Mouse (Mus musculus) kidney, embryonic 14.5 days (tissue): ENCODE data around the gene Ap2m1. TPM values are rescaled to one million over a fixed set of nuclear protein-coding genes. Genes with fewer than 3 reads are reported as not detected.

Experiments used
- ATAC-seq: fragments of 200-750 bp; cut with Nextera tagmentation; 2 replicates; pipeline ENCODE4 v1.8.0; 2017; ENCODE audit warnings: moderate number of reproducible peaks, mild to moderate bottlenecking, moderate TSS enrichment, moderate library complexity; ENCODE audit not compliant: low FRiP score, low TSS enrichment
- H3K27ac ChIP-seq: fragments of 300-500 bp; sonication (generic); 2 replicates; pipeline ENCODE4 v1.5.1; 2014; ENCODE audit warnings: low read depth, mild to moderate bottlenecking, low read length, moderate library complexity, mixed read lengths
- H3K27me3 ChIP-seq: fragments of 300-500 bp; sonication (generic); 2 replicates; pipeline ENCODE4 v1.6.1; 2014; ENCODE audit warnings: mild to moderate bottlenecking, low read length; ENCODE audit not compliant: control insufficient read depth, insufficient read depth
- H3K36me3 ChIP-seq: fragments of 300-500 bp; sonication (generic); 2 replicates; pipeline ENCODE4 v1.6.1; 2014; ENCODE audit warnings: low read length, mixed read lengths; ENCODE audit not compliant: control insufficient read depth, insufficient read depth
- H3K4me1 ChIP-seq: fragments of 300-500 bp; sonication (generic); 2 replicates; pipeline ENCODE4 v1.6.1; 2014; ENCODE audit warnings: low read length, mixed read lengths; ENCODE audit not compliant: control insufficient read depth, insufficient read depth
- H3K4me2 ChIP-seq: fragments of 300-500 bp; sonication (generic); replicated peaks from 2 replicates; pipeline ENCODE4 v1.6.1; 2014; ENCODE audit warnings: low read depth, mild to moderate bottlenecking, low read length
- H3K4me3 ChIP-seq: fragments of 300-500 bp; sonication (generic); 2 replicates; pipeline ENCODE4 v1.5.1; 2014; ENCODE audit warnings: mild to moderate bottlenecking, low read length
- H3K9ac ChIP-seq: fragments of 300-500 bp; sonication (generic); 2 replicates; pipeline ENCODE4 v1.6.1; 2014; ENCODE audit warnings: low read depth, mild to moderate bottlenecking, low read length, moderate library complexity
- H3K9me3 ChIP-seq: fragments of 300-500 bp; sonication (generic); 2 replicates; pipeline ENCODE4 v1.6.1; 2016; ENCODE audit warnings: low read length; ENCODE audit not compliant: control insufficient read depth
- WGBS: fragments of 180-500 bp; shearing (Covaris S2); extraction: QIAGEN DNeasy Blood & Tissue Kit; methylation state at CpG from one replicate; pipeline ENCODE4 v1.1.7; 2014; 5-methylcytosine and 5-hydroxymethylcytosine counted together
- polyA plus RNA-seq: library from polyadenylated mRNA; unstranded; fragments of >200 nt; fragmentation: Nextera tagmentation; extraction: Ambion mirVana; gene quantifications from 2 replicates; pipeline ENCODE4 v1.2.1, GENCODE M21; 2014

The Ap2m1 gene
- polyA plus RNA-seq, 1 experiment from 2014 or later = 607 TPM

DNA sequence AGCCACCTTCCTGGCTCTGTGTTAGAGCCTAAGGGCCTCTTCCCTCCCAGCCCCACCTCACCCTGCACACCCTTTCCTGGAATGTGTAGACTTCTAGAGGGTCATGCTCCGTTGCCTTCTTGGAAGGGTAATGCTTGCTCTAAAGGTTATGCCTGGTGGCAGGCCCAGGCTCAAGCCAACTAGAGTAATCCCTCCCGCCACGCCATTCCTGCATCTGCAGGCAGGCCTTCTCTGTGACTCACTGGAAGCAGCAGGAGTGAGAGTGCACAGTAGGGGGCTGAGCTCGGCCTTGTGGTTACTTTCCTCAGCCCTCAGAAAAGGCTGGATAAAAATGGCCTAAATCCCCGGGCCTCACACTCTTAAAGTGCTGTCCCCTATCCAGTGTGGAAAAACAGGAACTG lies 1.8 kb downstream of the Ap2m1 start:
- Histone ChIP-seq H3K4me2 (peak overlapping the region; percentile 76), H3K9me3 (no peaks in the 10 kb centered on the region), H3K4me1 (peaks cover 22% of the 10 kb centered on the region), H3K36me3 (peaks cover 56% of the 10 kb centered on the region), H3K9ac (peak overlapping the region; percentile 52), H3K27me3 (no peaks in the 10 kb centered on the region), H3K27ac (peak overlapping the region; percentile 34), H3K4me3 (peak overlapping the region; percentile 78)
- 27% methylated on average over 5 of the region's 5 CpGs for WGBS
- ATAC-seq = 0 out of 2 replicates have a peak, but pooled peaks have one; percentile 13

- peaks cover 22% of the 10 kb centered on the region for H3K4me1 ChIP-seq
- 52% methylated on average over 6 of the region's 6 CpGs for WGBS
- H3K9me3 ChIP-seq = no peaks in the 10 kb centered on the region
- H3K27ac ChIP-seq = no peak overlapping the region
- H3K4me2 ChIP-seq = peak overlapping the region; percentile 76
- peaks cover 60% of the 10 kb centered on the region for H3K36me3 ChIP-seq
- ATAC-seq = no peak
- H3K9ac ChIP-seq = peak overlapping the region; percentile 52; the same call in 1 of the 2 replicates
- peak overlapping the region; percentile 78; the same call in 1 of the 2 replicates for H3K4me3 ChIP-seq
- H3K27me3 ChIP-seq = no peaks in the 10 kb centered on the region
Measured at GRCm38 (mm10) chr16:20537601-20538320, 2.5 kb downstream of the Ap2m1 start.

- Histone ChIP-seq H3K4me1 (peaks cover 22% of the 10 kb centered on the region), H3K9me3 (no peaks in the 10 kb centered on the region), H3K4me3 (no peak overlapping the region), H3K27me3 (no peaks in the 10 kb centered on the region), H3K27ac (no peak overlapping the region), H3K9ac (no peak overlapping the region), H3K4me2 (no peak overlapping the region), H3K36me3 (peaks cover 65% of the 10 kb centered on the region)
- no peak for ATAC-seq
- 82% methylated on average over 3 of the region's 3 CpGs for WGBS
Measured at GRCm38 (mm10) chr16:20539649-20540048, 4.4 kb downstream of the Ap2m1 start.

DNA sequence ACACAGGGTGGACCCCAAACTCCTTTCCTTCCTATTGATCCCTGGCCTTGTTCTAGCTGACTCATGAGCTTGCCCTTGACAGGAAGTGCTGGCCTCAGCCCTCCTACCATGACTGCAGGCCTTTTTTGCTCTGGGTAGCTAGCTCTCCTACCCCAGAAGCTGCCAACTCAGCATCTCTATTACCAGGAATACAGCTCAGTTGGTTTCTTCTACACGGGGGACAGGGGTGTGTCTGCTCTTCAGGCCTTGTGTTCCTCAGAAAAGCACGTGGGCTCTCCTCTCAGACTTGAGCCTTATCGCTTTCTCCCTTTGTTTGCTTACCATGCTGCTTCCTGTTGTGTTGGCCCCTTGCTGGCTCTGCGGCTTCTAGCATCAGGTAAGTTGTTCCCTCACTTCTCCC lies 5.2 kb downstream of the Ap2m1 start:
- H3K36me3 ChIP-seq = peaks cover 71% of the 10 kb centered on the region
- no peaks in the 10 kb centered on the region for H3K9me3 ChIP-seq
- WGBS = 88% methylated on average over 4 of the region's 4 CpGs
- H3K4me1 ChIP-seq = peaks cover 22% of the 10 kb centered on the region
- no peak for ATAC-seq
- H3K27ac ChIP-seq = no peak overlapping the region
- no peaks in the 10 kb centered on the region for H3K27me3 ChIP-seq
- H3K9ac ChIP-seq = no peak overlapping the region
- H3K4me2 ChIP-seq = no peak overlapping the region
- no peak overlapping the region for H3K4me3 ChIP-seq

GRCm38 (mm10) chr16:20545696-20546095 lies 10.4 kb downstream of the Ap2m1 start:
- Histone ChIP-seq H3K9ac (no peak overlapping the region), H3K27me3 (no peaks in the 10 kb centered on the region), H3K9me3 (no peaks in the 10 kb centered on the region), H3K4me3 (no peak overlapping the region), H3K4me2 (no peak overlapping the region), H3K4me1 (peaks cover 11% of the 10 kb centered on the region; the same call in 1 of the 2 replicates), H3K36me3 (peaks cover 54% of the 10 kb centered on the region), H3K27ac (no peak overlapping the region)
- 90% methylated on average over 10 of the region's 10 CpGs for WGBS
- ATAC-seq = no peak

DNA sequence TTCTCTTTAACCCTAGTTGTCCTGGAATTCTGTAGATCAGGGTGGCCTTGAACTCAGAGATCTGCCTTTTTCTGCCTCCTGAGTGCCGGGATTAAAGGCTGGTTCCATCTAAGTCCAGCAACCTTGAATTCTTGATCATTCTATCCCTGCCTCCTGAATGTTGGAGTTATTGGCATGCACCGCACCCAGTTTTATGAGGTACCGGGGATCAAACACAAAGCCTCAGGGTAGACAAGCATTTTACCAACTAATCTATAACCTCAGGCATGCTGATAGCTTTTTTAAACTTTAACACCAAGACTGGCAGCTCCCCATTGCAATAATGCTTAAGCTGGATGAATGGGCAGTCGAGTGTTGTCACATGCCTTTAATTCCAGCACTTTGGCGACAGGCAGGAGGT lies 12.1 kb downstream of the Ap2m1 start:
- ATAC-seq = no peak
- peaks cover 11% of the 10 kb centered on the region; the same call in 1 of the 2 replicates for H3K4me1 ChIP-seq
- no peaks in the 10 kb centered on the region for H3K9me3 ChIP-seq
- H3K27me3 ChIP-seq = no peaks in the 10 kb centered on the region
- H3K4me2 ChIP-seq = peak overlapping the region; percentile 48
- WGBS = 50% methylated on average over 5 of the region's 5 CpGs
- H3K36me3 ChIP-seq = peaks cover 53% of the 10 kb centered on the region
- peak overlapping the region; percentile 64; the same call in 1 of the 2 replicates for H3K9ac ChIP-seq
- H3K27ac ChIP-seq = peak overlapping the region; percentile 25; the same call in 1 of the 2 replicates
- H3K4me3 ChIP-seq = peak overlapping the region; percentile 74

- Histone ChIP-seq H3K4me1 (peaks cover 11% of the 10 kb centered on the region; the same call in 1 of the 2 replicates), H3K27me3 (no peaks in the 10 kb centered on the region), H3K9me3 (no peaks in the 10 kb centered on the region), H3K36me3 (peaks cover 55% of the 10 kb centered on the region), H3K27ac (peak within 1 kb of the TSS; percentile 25; the same call in 1 of the 2 replicates), H3K4me2 (peak within 1 kb of the TSS; percentile 61), H3K4me3 (peak within 1 kb of the TSS; percentile 74), H3K9ac (peak within 1 kb of the TSS; percentile 73)
- peak; percentile 99 for ATAC-seq
- WGBS = under 1% methylated on average over 56 of the region's 56 CpGs
Measured at GRCm38 (mm10) chr16:20548096-20548948, 13.0 kb downstream of the Ap2m1 start, which contains the start of gene Abcf3. Gene Abcf3 (plus strand): TSS chr16:20548577.

DNA sequence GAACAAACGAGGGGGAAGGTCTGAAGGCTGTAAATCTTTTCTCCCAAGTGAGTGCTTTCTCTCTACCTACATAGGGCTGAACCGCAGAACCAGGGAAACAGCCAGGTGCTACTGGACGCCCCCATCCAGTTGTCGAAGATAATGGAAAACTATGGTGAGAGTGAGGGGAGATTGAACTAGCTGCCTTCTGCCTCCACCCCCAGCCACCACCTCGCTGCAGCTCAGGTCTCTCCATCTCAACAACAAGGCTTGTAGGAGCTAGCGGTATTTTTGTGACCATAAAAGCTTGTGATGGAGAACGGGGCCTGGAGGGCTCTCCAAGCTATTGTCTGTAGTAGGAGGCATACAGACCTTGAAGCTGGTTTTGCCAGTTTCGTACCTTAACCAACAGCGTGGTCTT lies 13.9 kb downstream of the Ap2m1 start:
- peaks cover 56% of the 10 kb centered on the region for H3K36me3 ChIP-seq
- peak overlapping the region; percentile 73 for H3K9ac ChIP-seq
- H3K4me3 ChIP-seq = peak overlapping the region; percentile 74
- no peaks in the 10 kb centered on the region for H3K27me3 ChIP-seq
- WGBS = 39% methylated on average over 9 of the region's 9 CpGs
- H3K4me2 ChIP-seq = peak overlapping the region; percentile 61
- peaks cover 11% of the 10 kb centered on the region; the same call in 1 of the 2 replicates for H3K4me1 ChIP-seq
- no peak for ATAC-seq
- H3K9me3 ChIP-seq = no peaks in the 10 kb centered on the region
- no peak overlapping the region for H3K27ac ChIP-seq
